Mouse (Mus musculus) mature B cell (primary cell): ENCODE measurements around the gene Gpr160.

ENCODE experiments used
- in situ Hi-C: fragments of 300-500 bp; cut with MboI; formaldehyde crosslinking; loops from 2 replicates; pipeline ENCODE4 v1.14.3; 2019

The Gpr160 gene

GRCm38 (mm10) chr3:30899407-30899806 lies 43.7 kb downstream of the Gpr160 start:
- in situ Hi-C loops = no loop called here

DNA sequence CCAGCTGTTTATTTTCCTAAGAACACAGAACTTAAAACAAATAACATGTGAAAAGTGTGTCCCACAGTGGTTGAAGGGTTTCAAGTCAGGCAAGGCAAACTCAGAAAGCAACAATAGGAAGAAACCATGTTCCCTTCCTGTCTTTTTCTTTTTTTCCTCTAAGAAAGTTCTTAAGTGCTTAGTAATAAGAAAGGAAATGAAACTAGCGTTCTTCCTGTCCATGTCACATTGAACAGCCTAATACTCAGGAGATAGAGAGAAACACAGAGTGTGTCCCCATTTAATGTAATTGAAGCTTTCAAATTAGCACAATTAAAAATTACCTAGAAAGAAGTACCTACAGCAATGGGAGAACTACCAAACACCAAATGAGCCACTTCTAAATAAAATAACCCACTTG lies 48.9 kb downstream of the Gpr160 start:
- in situ Hi-C loops = no loop called here

DNA sequence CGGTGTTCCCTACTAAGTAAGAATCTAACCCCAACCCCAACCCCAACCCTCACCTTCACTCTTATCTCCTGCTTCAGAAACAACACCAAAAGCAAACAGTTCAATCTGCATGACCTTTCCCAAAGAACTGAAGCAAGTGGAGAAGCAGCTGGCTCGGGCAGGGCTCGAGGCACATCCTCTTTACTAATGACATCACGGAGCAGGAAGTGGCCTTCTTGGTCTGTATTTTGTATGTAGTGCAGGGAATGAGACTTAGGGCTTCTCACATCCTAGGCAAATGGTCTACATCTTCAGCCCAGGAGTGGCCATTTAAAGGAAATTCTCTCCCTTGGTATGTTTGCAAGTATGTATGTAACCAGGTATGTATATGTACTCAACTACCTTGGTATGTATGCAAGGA lies 61.4 kb downstream of the Gpr160 start:
- in situ Hi-C loops = no loop called here

DNA sequence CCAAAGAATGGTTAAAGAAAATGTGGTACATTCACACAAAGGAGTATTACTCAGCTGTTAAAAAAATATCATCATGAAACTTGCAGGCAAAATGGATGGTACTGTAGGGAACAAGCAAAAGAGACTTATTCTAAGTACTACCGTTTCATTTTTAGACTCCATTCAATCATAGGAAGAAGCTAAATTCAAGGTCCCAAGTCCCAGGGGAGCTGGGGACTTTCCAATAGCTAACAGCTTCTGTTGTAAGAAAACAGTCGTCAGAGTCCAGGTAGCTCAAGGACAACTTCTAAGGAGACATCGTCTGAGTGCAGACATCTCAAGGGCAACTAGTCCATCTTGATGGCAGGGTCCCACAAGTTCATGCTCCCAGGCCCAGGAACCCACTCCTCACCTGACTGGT lies 71.9 kb downstream of the Gpr160 start:
- in situ Hi-C loops = no loop called here

DNA sequence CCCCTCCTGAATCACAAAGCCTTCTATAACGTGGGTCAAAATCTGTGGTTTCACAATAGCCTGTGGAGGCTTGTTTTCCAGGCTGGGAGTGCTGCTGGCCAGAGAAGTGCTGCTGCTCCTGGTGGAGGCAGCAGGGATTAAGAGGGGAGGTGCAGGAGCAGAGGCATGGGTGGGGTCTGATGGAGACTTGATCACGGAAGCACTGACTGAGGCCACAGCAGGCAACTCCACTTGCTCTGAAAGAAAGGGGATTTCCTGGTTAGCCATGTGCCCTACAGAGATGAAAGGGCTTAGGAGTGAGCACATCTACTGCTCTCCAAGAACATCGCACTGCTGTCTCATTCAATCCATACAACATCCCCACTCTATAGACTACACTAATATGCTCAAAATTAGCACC lies 74.1 kb downstream of the Gpr160 start:
- in situ Hi-C loops = no loop called here

DNA sequence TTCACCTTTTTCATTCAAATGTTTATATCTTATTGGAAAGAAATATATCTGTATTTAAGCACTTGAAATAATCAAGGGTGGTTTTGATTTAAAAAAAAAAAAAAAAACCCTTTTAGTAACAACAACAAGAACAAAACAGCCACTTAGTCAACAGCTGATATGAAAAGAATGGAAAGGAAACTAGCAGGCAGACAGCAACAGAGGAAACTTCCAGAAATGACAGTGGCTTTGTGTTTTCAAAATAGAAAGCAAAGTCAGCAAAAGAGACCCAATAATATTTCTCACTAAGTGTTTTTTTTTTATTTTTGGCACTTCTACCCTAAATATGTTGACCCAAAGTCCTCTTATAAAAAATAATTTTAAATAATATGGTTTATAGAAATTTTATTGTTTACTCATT lies 78.6 kb downstream of the Gpr160 start:
- in situ Hi-C loops = no loop called here
